Mouse (Mus musculus) stomach, postnatal 0 days (tissue): ENCODE measurements around the gene Ckap2l. TPM values are rescaled to one million over a fixed set of nuclear protein-coding genes. Genes with fewer than 3 reads are reported as not detected.

ENCODE experiments used
- ATAC-seq: fragments of 200-750 bp; cut with Nextera tagmentation; 2 replicates; pipeline ENCODE4 v1.8.0; 2017; ENCODE audit not compliant: low FRiP score, low TSS enrichment
- DNase-seq: peaks from one replicate; pipeline ENCODE4 v3.0.0-alpha.2; 2016; ENCODE audit warnings: low spot score
- H3K27ac ChIP-seq: fragments of 300-500 bp; sonication (generic); replicated peaks from 2 replicates; pipeline ENCODE4 v1.5.1; 2014; ENCODE audit warnings: mild to moderate bottlenecking, control low read depth
- H3K27me3 ChIP-seq: fragments of 300-500 bp; sonication (generic); 2 replicates; pipeline ENCODE4 v1.6.1; 2014; ENCODE audit warnings: low read length; ENCODE audit not compliant: control insufficient read depth, insufficient read depth
- H3K36me3 ChIP-seq: fragments of 300-500 bp; sonication (generic); 2 replicates; pipeline ENCODE4 v1.6.1; 2014; ENCODE audit warnings: low read length, mixed read lengths; ENCODE audit not compliant: control insufficient read depth, insufficient read depth
- H3K4me1 ChIP-seq: fragments of 300-500 bp; sonication (generic); replicated peaks from 2 replicates; pipeline ENCODE4 v1.6.1; 2014; ENCODE audit warnings: antibody characterized with exemption; ENCODE audit not compliant: control insufficient read depth, insufficient read depth
- H3K4me2 ChIP-seq: fragments of 300-500 bp; sonication (generic); replicated peaks from 2 replicates; pipeline ENCODE4 v1.6.1; 2014; ENCODE audit warnings: low read depth, mild to moderate bottlenecking, control low read depth, moderate library complexity
- H3K4me3 ChIP-seq: fragments of 300-500 bp; sonication (generic); 2 replicates; pipeline ENCODE4 v1.5.1; 2014; ENCODE audit warnings: low read depth, low read length, control low read depth
- H3K9ac ChIP-seq: fragments of 300-500 bp; sonication (generic); 2 replicates; pipeline ENCODE4 v1.6.1; 2014; ENCODE audit warnings: mild to moderate bottlenecking, low read length, control low read depth, mixed read lengths
- H3K9me3 ChIP-seq: fragments of 300-500 bp; sonication (generic); 2 replicates; pipeline ENCODE4 v1.6.1; 2016; ENCODE audit warnings: low read length; ENCODE audit not compliant: control insufficient read depth
- CTCF ChIP-seq: IDR thresholded peaks from 2 replicates; pipeline ENCODE4 v1.5.1; 2016; ENCODE audit warnings: antibody characterized with exemption, low read depth, mild to moderate bottlenecking, moderate library complexity
- EP300 ChIP-seq: optimal IDR thresholded peaks from 2 replicates; pipeline ENCODE3; 2016; ENCODE audit warnings: antibody characterized with exemption
- WGBS: fragments of 180-500 bp; shearing (Covaris S2); extraction: QIAGEN DNeasy Blood & Tissue Kit; methylation state at CpG from one replicate; pipeline ENCODE4 v1.1.7; 2014; 5-methylcytosine and 5-hydroxymethylcytosine counted together
- polyA plus RNA-seq: library from polyadenylated mRNA; unstranded; fragments of >200 nt; fragmentation: Nextera tagmentation; extraction: Ambion mirVana; gene quantifications from 2 replicates; pipeline ENCODE4 v1.2.1, GENCODE M21; 2015

Gene Ckap2l
- polyA plus RNA-seq, 1 experiment from 2014 or later, result 9.8 TPM

DNA sequence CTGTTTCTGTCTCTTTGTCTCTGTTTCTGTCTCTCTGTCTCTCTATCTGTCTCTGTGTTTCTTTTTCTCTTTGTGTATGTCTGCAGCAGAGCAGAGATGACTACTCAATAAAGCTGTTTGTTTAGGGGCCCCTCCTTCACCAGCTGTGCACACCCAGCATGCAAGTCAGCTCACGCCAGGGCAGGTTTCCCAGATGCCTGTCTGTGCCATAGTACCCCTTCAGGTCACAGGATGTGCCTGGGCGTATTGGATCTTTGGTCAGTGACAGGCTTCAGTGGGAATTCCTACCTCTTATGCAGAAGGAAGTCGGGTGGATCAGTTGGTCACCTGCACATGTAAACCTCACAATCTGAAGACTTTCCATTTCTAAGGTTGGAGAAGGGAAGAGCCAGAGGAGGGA, 27.2 kb upstream of the Ckap2l start:
- H3K36me3 ChIP-seq, result no peaks in the 10 kb centered on the region
- H3K4me1 ChIP-seq, result no peaks in the 10 kb centered on the region
- no peak overlapping the region for H3K4me3 ChIP-seq
- no peak overlapping the region for H3K9ac ChIP-seq
- no peak for TF ChIP-seq EP300
- TF ChIP-seq CTCF, result no peak
- H3K27ac ChIP-seq, result no peak overlapping the region; the same call in 1 of the 2 replicates
- WGBS, result 57% methylated on average over 3 of the region's 3 CpGs
- H3K27me3 ChIP-seq, result no peaks in the 10 kb centered on the region
- ATAC-seq, result no peak
- no peaks in the 10 kb centered on the region for H3K9me3 ChIP-seq
- DNase-seq, result no peak
- H3K4me2 ChIP-seq, result no peak overlapping the region

DNA sequence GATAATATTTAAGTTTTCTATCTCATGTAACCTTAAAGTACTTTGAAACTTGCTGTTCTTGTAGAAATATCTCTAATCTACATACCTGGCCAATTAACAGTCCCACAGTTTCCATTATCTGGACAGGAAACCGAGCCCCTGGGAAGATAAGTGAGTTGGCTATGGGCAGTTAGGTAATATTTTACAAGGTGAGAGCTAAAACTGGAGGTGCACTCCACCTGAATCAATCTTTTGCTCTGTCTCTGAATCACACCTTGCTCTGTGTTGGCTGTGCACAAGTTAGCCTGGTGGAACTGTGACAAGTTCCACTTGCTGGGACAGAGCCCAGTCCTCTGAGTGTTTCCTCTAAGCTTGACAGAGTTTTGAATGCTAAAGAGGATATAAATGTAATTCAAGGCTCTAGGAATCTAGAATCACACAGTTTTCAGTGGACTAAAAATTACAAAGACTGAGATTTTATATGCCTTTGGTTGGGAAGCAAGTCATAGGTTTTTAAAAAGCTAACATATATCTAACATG, 25.2 kb upstream of the Ckap2l start:
- Histone ChIP-seq H3K27me3 (no peaks in the 10 kb centered on the region), H3K9ac (no peak overlapping the region), H3K9me3 (no peaks in the 10 kb centered on the region), H3K4me3 (no peak overlapping the region), H3K4me2 (no peak overlapping the region), H3K27ac (no peak overlapping the region), H3K36me3 (no peaks in the 10 kb centered on the region), H3K4me1 (no peaks in the 10 kb centered on the region)
- TF ChIP-seq EP300 (no peak), CTCF (no peak)
- ATAC-seq (no peak), DNase-seq (no peak)
- WGBS, result 25% methylated on average over 1 of the region's 1 CpGs

DNA sequence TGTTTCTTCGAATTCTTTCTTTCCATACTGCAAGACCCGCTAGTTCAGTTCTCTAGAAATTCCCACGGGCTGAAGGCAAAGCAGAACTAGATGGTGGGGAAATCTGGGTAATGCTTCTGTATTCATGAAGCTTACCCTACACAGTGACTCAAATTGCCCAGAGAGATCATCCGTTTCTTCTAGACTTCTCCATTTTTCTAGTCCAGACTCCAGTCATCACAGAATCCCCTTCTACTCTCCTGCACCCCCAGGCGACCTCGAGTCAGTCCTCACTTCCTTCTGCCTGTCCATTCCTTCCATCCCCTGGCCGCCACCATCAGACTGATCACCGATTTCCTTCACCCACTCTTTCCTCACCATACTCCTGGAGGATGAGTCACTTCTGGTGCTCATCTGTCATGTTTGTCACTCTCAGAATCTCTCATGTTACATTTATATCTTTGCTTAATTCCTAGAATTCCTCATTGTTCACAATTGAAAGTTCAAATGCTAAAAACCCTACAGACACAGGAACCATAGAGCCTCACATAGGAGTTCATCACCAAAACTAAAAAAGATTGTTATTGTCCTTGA, 23.1 kb upstream of the Ckap2l start:
- Histone ChIP-seq H3K4me3 (no peak overlapping the region), H3K9me3 (no peaks in the 10 kb centered on the region), H3K4me1 (no peaks in the 10 kb centered on the region), H3K27me3 (no peaks in the 10 kb centered on the region), H3K9ac (no peak overlapping the region), H3K4me2 (no peak overlapping the region), H3K36me3 (no peaks in the 10 kb centered on the region), H3K27ac (no peak overlapping the region)
- WGBS, result 70% methylated on average over 8 of the region's 8 CpGs
- TF ChIP-seq EP300 (no peak), CTCF (no peak)
- DNase-seq (no peak), ATAC-seq (no peak)

DNA sequence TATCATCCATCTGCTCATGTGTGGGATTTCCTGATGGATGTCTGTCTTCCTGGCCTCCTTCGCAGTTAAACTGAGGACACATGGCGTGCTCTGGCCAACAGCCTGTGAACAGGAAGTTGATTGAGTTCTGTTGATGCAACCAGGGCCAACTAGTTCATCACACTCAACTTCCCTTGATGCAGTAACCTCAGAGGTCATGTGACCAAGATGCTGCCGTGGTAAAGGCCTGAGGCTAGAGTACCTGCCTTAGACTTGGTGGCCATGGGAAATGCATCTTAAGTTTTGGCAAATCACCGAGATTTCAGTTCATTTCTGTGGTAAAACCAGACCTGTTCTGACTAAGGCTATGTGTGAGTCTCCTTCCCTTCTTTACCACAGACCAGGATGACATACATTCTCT, 18.8 kb upstream of the Ckap2l start:
- 66% methylated on average over 4 of the region's 4 CpGs for WGBS
- no peak overlapping the region for H3K4me3 ChIP-seq
- no peak overlapping the region for H3K9ac ChIP-seq
- H3K27me3 ChIP-seq, result no peaks in the 10 kb centered on the region
- DNase-seq (no peak), ATAC-seq (no peak)
- H3K4me1 ChIP-seq, result no peaks in the 10 kb centered on the region
- no peak overlapping the region for H3K27ac ChIP-seq
- no peaks in the 10 kb centered on the region for H3K9me3 ChIP-seq
- no peaks in the 10 kb centered on the region for H3K36me3 ChIP-seq
- TF ChIP-seq CTCF (no peak), EP300 (no peak)
- H3K4me2 ChIP-seq, result no peak overlapping the region

GRCm38 (mm10) chr2:129314880-129315279, 17.9 kb upstream of the Ckap2l start:
- TF ChIP-seq EP300, result no peak
- TF ChIP-seq CTCF, result no peak
- no peak overlapping the region for H3K27ac ChIP-seq
- H3K9ac ChIP-seq, result no peak overlapping the region
- DNase-seq, result no peak
- H3K4me1 ChIP-seq, result no peaks in the 10 kb centered on the region
- WGBS, result 70% methylated on average over 6 of the region's 6 CpGs
- no peaks in the 10 kb centered on the region for H3K27me3 ChIP-seq
- no peak overlapping the region for H3K4me3 ChIP-seq
- H3K9me3 ChIP-seq, result no peaks in the 10 kb centered on the region
- H3K4me2 ChIP-seq, result no peak overlapping the region
- ATAC-seq, result no peak
- H3K36me3 ChIP-seq, result no peaks in the 10 kb centered on the region

GRCm38 (mm10) chr2:129313934-129314333, 16.9 kb upstream of the Ckap2l start:
- WGBS, result 91% methylated on average over 1 of the region's 1 CpGs
- Histone ChIP-seq H3K9me3 (no peaks in the 10 kb centered on the region), H3K27ac (no peak overlapping the region), H3K4me2 (no peak overlapping the region), H3K4me3 (no peak overlapping the region), H3K4me1 (no peaks in the 10 kb centered on the region), H3K27me3 (no peaks in the 10 kb centered on the region), H3K36me3 (no peaks in the 10 kb centered on the region), H3K9ac (no peak overlapping the region)
- no peak for DNase-seq
- no peak for ATAC-seq
- TF ChIP-seq CTCF (no peak), EP300 (no peak)
